Mouse (Mus musculus) urinary bladder, postnatal 36 days (tissue): Measurements from ENCODE around the gene Lsm4.

ENCODE experiments used
- DNase-seq, 2 experiments: peaks; one replicate each; pipeline ENCODE4 v3.0.0; 2022; ENCODE audit warnings: low spot score in 2 of 2, mixed read lengths in 1 of 2

Gene Lsm4

DNA sequence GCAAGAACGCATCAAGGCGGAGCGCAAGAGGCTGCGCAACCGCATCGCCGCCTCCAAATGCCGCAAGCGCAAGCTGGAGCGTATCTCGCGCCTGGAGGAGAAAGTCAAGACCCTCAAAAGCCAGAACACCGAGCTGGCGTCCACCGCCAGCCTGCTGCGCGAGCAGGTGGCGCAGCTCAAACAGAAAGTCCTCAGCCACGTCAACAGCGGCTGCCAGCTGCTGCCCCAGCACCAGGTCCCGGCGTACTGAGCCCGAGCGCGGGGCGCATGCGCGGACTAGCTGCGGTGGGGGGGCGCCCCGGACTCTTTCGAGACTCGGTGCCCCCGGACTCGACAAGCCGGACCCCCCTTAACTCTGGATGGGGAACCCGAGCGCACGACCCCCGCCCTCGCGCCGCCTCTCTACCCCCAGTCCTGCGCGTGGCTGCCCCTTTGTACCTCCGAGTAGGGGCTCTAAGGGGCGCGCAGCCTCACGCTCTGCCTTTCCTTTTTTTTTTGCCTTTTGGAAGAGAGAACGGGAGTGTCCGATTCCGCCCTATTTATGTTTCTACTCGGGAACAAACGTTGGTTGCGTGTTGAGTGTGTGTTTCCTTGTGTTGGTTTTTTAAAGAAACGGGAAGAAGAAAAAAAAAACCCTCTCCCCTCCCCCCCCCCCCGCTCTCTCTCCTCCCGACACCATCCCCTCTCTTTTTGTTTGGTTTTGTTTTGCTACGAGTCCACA, 26.9 kb downstream of the Lsm4 start:
- peak; percentile 76 to 78 for DNase-seq

- peak; percentile 84 to 92 for DNase-seq
These were observed 27.5 kb downstream of the Lsm4 start for GRCm38 (mm10) chr8:70700555-70700922.

DNA sequence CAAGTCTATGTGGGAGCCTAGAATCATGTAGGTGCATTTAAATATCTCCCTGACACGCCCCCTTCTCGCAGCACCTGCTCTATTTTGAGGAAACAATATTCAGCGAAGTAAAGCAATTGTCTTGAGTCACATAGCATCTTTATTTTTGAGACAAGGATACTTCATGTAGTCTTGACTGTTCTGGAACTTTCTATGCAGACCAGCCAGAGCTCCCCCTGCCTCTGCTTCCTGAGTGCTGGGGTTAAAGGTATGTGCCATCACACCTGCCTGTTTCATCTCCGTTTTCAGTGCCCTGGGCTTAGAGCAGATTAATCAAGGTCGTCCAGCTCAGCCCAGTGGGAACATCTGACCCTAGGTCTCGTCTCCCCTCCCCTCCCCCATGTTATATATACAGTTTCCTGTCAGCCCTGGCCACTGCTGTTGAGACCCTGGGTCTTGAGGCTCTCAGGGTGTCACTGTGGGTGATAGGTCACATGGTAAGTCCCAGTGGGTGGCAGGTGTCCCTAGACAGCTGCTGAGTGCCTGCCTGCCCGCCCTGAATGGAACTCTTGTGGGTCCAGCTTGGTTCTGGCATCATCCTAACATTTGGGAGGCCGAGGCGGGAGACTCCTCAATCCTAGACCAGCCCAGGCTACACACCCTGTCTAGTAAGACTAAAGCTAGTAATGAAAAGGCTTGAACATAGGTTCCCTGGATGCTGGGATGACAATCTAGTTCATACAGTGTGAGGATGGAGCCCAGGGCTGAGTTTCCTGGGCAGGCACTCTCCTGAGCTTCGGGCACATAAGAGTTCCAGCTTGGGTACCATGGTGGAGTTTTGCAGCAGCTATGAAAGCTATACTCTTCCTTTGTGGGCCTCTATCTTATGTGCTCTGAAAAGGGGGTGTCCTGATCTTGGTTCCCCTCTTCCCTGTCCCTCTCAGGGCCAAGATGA, 28.3 kb downstream of the Lsm4 start:
- DNase-seq: peak in 1 of 2 experiments; percentile 10

GRCm38 (mm10) chr8:70701982-70702841, 29.2 kb downstream of the Lsm4 start:
- DNase-seq: no peak

DNA sequence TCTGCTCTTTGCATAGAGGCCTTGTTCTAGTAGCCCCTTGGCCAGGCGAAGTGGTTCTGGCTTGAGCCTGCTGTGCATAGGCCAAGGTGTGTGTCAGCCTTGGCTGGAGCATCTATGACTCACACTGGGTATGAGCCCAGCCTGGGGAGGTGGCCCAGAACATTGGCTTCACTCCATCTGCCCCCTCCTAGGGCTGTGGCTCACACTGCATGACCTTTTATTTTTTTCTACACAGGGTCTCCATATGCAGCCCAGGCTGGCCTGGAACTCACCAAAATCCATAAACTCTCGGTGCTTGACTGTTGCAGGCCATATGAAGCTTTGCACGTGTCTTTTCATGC, 29.8 kb downstream of the Lsm4 start:
- peak; percentile 75 to 83 for DNase-seq

GRCm38 (mm10) chr8:70703287-70703686, 30.2 kb downstream of the Lsm4 start, which contains the start of gene Iqcn:
Gene Iqcn, plus strand, starts transcription at chr8:70703457.
- no peak for DNase-seq

DNA sequence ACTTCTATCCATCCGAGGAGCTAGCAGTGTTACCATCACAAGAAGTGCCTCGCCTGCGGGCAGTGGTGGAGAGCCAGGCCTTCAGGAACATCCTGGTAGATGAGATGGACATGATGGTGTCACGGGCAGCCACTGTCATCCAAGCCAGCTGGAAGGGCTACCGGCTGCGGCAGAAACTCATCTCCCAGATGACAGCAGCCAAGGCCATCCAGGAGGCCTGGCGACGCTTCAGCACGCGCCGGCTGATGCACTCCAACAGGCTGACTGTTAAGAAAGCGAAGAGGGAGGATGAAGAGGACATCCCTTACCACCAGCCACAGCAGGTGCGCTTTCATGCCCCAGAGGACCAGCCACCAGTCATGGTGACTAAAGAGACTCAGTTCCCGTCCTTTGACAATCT, 35.2 kb downstream of the Lsm4 start:
- no peak for DNase-seq

DNA sequence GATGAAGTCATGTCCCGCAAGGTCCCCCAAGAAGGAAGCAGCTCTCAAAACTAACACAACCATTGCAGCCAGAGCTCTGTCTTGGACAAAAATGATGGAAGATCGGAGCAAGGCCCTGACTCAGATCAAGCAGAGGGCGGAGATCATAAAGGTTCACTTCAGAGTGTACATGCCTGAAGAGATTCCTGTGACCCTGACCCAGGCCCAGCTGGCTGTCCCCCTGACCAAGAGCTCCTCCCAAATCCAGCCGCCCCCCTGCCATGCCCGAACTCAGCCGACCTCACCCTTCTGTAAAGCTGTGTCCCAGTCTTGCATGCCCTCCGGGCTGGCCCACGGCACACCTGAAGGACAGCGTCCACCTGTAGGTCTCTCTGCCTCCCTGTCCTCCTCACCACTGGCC, 36.7 kb downstream of the Lsm4 start:
- no peak for DNase-seq

GRCm38 (mm10) chr8:70710296-70710695, 37.2 kb downstream of the Lsm4 start:
- DNase-seq: no peak

DNA sequence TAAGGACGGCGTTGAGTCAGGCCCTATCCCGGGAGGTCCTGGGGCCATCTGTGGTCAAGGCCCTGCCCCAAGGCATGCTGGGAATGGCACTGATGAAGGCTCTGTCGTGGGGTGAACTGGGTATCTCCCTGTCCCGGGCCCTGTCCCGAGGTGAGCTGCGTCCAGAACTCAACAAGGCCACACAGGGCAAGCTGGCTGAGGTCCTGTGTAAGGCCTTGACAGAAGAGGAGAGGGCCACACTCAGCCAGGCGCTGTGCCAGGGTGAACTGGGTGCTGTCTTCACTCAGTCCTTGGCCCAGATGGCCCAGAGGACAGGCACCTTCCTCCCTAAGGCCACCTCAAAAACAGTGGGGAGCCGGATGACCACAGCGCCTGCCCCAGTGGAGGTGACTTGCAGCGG, 38.0 kb downstream of the Lsm4 start:
- no peak for DNase-seq

GRCm38 (mm10) chr8:70713991-70714390, 40.9 kb downstream of the Lsm4 start:
- no peak for DNase-seq

GRCm38 (mm10) chr8:70715086-70715485, 42.0 kb downstream of the Lsm4 start:
- DNase-seq: no peak

GRCm38 (mm10) chr8:70716521-70717400, 43.7 kb downstream of the Lsm4 start:
- DNase-seq: no peak

- DNase-seq: peak in 1 of 2 experiments; percentile 51
These were observed 45.2 kb downstream of the Lsm4 start, which contains the start of gene Gm3336 for GRCm38 (mm10) chr8:70718297-70718696. Gene Gm3336, plus strand, starts transcription at chr8:70718543.

GRCm38 (mm10) chr8:70719796-70720270, 46.8 kb downstream of the Lsm4 start:
- DNase-seq: no peak

- peak; percentile 72 to 78 for DNase-seq
These were observed 47.7 kb downstream of the Lsm4 start for GRCm38 (mm10) chr8:70720739-70721138.

GRCm38 (mm10) chr8:70721601-70722000, 48.6 kb downstream of the Lsm4 start:
- no peak for DNase-seq

- no peak for DNase-seq
These were observed 50.6 kb downstream of the Lsm4 start, which contains the start of gene Pde4c for GRCm38 (mm10) chr8:70723486-70724210. Gene Pde4c, plus strand, starts transcription at chr8:70723720.

DNA sequence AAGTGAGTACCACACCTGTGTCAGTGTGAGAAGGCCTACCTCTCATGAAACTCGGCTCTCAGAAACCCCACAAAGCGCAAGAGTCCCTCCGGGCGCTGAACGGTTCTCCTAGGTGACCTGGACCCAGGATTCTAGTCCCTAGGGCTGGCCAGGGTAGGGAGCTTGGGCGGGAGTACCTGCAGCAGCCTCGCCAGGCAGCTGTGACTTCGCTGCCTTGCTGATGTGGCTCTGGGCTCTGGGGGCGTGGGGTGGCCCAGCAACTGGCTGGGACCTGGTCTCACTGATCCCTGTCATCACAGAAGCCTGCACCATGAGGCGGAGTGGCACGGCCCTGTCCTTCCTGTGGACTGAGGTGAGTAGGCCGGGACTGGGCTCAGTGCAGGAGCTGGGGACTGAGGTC, 51.2 kb downstream of the Lsm4 start:
- DNase-seq: no peak
